Mouse (Mus musculus) liver, embryonic 15.5 days (tissue): ENCODE measurements around the gene Fat3. TPM values are rescaled to one million over a fixed set of nuclear protein-coding genes. Genes with fewer than 3 reads are reported as not detected.
A peak's percentile ranks its signal among the peaks of the same experiment; 100 is the strongest.

Experiments used
- ATAC-seq: fragments of 200-750 bp; cut with Nextera tagmentation; 2 replicates; pipeline ENCODE4 v1.8.0; 2017; ENCODE audit warnings: moderate number of reproducible peaks, mild to moderate bottlenecking, moderate library complexity; ENCODE audit not compliant: insufficient read depth
- H3K27ac ChIP-seq: fragments of 300-500 bp; sonication (generic); replicated peaks from 2 replicates; pipeline ENCODE4 v1.5.1; 2015; ENCODE audit warnings: mild to moderate bottlenecking, inconsistent platforms
- H3K27me3 ChIP-seq: fragments of 300-500 bp; sonication (generic); 2 replicates; pipeline ENCODE4 v1.6.1; 2015; ENCODE audit warnings: mild to moderate bottlenecking, inconsistent platforms
- H3K36me3 ChIP-seq: fragments of 300-500 bp; sonication (generic); replicated peaks from 2 replicates; pipeline ENCODE4 v1.6.1; 2015; ENCODE audit warnings: moderate library complexity, mild to moderate bottlenecking, inconsistent platforms
- H3K4me1 ChIP-seq: fragments of 300-500 bp; sonication (generic); replicated peaks from 2 replicates; pipeline ENCODE4 v1.6.1; 2015; ENCODE audit warnings: inconsistent platforms
- H3K4me2 ChIP-seq: fragments of 300-500 bp; sonication (generic); 2 replicates; pipeline ENCODE4 v1.6.1; 2015; ENCODE audit warnings: moderate library complexity, mild to moderate bottlenecking, inconsistent platforms
- H3K4me3 ChIP-seq: fragments of 300-500 bp; sonication (generic); replicated peaks from 2 replicates; pipeline ENCODE4 v1.5.1; 2015; ENCODE audit warnings: mild to moderate bottlenecking, inconsistent platforms
- H3K9ac ChIP-seq: fragments of 300-500 bp; sonication (generic); 2 replicates; pipeline ENCODE4 v1.6.1; 2015; ENCODE audit warnings: moderate library complexity, mild to moderate bottlenecking, inconsistent platforms
- H3K9me3 ChIP-seq: fragments of 300-500 bp; sonication (generic); replicated peaks from 2 replicates; pipeline ENCODE4 v1.6.1; 2016; ENCODE audit warnings: inconsistent platforms
- WGBS: fragments of 180-500 bp; shearing (Covaris S2); methylation state at CpG from one replicate; pipeline ENCODE4 v1.1.7; 2015; ENCODE audit warnings: mixed read lengths; ENCODE audit not compliant: insufficient replicate concordance; 5-methylcytosine and 5-hydroxymethylcytosine counted together
- polyA plus RNA-seq: library from polyadenylated mRNA; unstranded; fragments of >200 nt; fragmentation: Nextera tagmentation; extraction: Ambion mirVana; gene quantifications from 2 replicates; pipeline ENCODE4 v1.2.1, GENCODE M21; 2015

The Fat3 gene
- 0.06 and 0.07 TPM in 2 replicates for polyA plus RNA-seq

DNA sequence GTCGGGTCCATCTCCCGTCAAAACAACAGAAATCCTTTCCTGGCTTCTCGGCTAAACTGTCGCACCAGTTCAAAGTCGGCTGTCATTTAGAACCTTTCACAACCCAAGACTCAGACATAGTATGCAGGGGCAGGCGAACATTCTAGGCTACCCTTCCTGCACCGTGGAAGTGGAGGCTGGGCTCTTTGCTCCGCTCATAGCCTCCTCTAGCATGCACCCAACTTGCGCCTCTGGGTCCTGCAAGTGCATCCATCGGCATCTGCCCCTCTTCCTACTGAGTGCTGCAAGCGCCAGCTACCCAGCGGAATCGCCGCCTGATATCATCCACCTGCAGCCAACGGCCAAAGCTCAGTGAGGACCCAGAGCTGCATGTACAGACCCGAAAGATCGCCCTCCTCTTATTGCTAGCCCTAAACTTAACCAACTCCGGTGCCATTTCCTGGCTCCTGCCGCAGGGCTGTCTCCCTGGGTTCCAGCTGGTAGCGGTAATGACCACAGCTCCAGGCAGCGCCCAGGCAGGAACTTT lies at the start of gene Fat3:
TSS of gene Fat3 (minus strand) at position 100 of the 526 bp plus-strand sequence.
- peak within 1 kb of the TSS; percentile 40 for H3K4me3 ChIP-seq
- no peak for ATAC-seq

GRCm38 (mm10) chr9:16532884-16533283 lies 31.8 kb upstream of the Fat3 start:
- Histone ChIP-seq H3K4me3 (no peak overlapping the region), H3K9ac (no peak overlapping the region), H3K36me3 (no peaks in the 10 kb centered on the region), H3K9me3 (no peaks in the 10 kb centered on the region), H3K4me1 (no peaks in the 10 kb centered on the region), H3K27ac (no peak overlapping the region), H3K4me2 (no peak overlapping the region), H3K27me3 (no peaks in the 10 kb centered on the region)
- ATAC-seq = no peak
- WGBS = 23% methylated on average over 1 of the region's 1 CpGs

More for the DNA sequence above, at the start of gene Fat3:
- Histone ChIP-seq H3K27ac (no peak within 1 kb of the TSS), H3K9me3 (no peaks in the 10 kb centered on the region), H3K4me2 (peak within 1 kb of the TSS; percentile 67), H3K36me3 (no peaks in the 10 kb centered on the region), H3K27me3 (peaks cover 57% of the 10 kb centered on the region), H3K9ac (no peak within 1 kb of the TSS), H3K4me1 (no peaks in the 10 kb centered on the region; the same call in 1 of the 2 replicates)
- WGBS = 3% methylated on average over 21 of the region's 21 CpGs

GRCm38 (mm10) chr9:16517543-16517942 lies 16.5 kb upstream of the Fat3 start:
- Histone ChIP-seq H3K9ac (no peak overlapping the region), H3K27me3 (no peaks in the 10 kb centered on the region), H3K4me1 (no peaks in the 10 kb centered on the region), H3K4me2 (no peak overlapping the region), H3K27ac (no peak overlapping the region), H3K9me3 (no peaks in the 10 kb centered on the region), H3K36me3 (no peaks in the 10 kb centered on the region), H3K4me3 (no peak overlapping the region)
- WGBS = 53% methylated on average over 1 of the region's 1 CpGs
- no peak for ATAC-seq

GRCm38 (mm10) chr9:16512005-16512404 lies 10.9 kb upstream of the Fat3 start:
- 51% methylated on average over 1 of the region's 1 CpGs for WGBS

DNA sequence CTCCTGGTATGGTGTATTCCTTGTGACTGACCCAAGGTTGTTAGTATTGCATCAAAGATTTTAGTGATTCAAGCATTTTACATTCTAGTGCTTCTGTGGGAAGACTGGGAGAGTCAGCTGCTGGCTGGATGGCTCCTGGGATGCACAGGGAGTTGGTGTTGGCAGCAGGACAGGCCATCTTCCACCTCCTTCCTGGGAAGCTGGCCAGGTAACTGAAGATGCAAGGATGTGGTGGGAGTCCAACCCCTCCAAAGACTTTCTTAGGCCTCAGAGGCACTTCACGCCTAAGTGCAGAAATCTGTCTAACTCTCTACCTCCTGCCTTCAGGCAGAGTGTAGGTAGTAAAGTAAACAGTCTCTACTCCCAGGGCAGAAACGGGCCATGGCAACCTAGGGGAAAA lies 2.7 kb upstream of the Fat3 start:
- WGBS = 42% methylated on average over 2 of the region's 2 CpGs
- no peak overlapping the region for H3K4me2 ChIP-seq
- no peak overlapping the region for H3K4me3 ChIP-seq
- no peaks in the 10 kb centered on the region for H3K36me3 ChIP-seq
- no peaks in the 10 kb centered on the region for H3K9me3 ChIP-seq
- no peaks in the 10 kb centered on the region; the same call in 1 of the 2 replicates for H3K4me1 ChIP-seq
- H3K27me3 ChIP-seq = peaks cover 48% of the 10 kb centered on the region
- H3K27ac ChIP-seq = no peak overlapping the region
- no peak for ATAC-seq
- no peak overlapping the region for H3K9ac ChIP-seq

More at GRCm38 (mm10) chr9:16512005-16512404, 10.9 kb upstream of the Fat3 start:
- no peak overlapping the region for H3K4me2 ChIP-seq
- ATAC-seq = no peak
- H3K27ac ChIP-seq = no peak overlapping the region
- H3K4me1 ChIP-seq = no peaks in the 10 kb centered on the region
- no peaks in the 10 kb centered on the region for H3K27me3 ChIP-seq
- no peak overlapping the region for H3K9ac ChIP-seq
- H3K9me3 ChIP-seq = no peaks in the 10 kb centered on the region
- no peak overlapping the region for H3K4me3 ChIP-seq
- H3K36me3 ChIP-seq = no peaks in the 10 kb centered on the region

DNA sequence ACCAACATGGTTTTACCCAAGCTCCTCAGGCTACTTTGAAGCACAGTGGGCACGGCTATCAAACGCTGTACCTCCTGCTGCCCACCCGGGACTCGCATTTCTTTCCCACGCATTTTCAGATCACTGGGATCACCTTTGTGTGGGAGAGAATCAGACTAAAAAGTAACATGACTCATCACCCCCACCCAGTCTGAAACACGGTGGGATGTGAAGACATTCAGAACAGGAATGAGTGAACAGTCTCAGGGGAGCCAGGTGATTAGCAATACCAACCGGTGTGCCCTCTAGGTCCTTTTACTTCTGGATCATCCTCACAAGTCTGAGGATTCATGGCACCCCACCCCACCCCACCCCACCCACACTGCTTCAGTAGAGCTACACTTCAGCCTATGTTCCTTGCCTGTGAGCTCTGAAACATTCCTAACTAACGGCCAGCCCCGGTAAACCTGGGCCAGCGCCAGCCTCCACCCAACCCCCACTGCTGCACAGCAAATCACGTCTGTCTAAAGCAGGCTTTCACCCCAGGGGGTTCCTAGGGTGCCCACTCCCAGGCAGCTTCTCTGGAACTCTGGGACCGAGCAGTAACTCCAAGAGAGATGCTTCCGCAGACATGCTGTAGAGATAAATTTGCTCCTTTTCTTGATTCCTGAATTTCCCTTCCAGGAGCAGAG lies 1.7 kb upstream of the Fat3 start:
- ATAC-seq = no peak
- WGBS = 14% methylated on average over 13 of the region's 13 CpGs
- H3K36me3 ChIP-seq = no peaks in the 10 kb centered on the region
- peaks cover 56% of the 10 kb centered on the region for H3K27me3 ChIP-seq
- no peak overlapping the region for H3K4me3 ChIP-seq
- no peak overlapping the region for H3K9ac ChIP-seq
- no peaks in the 10 kb centered on the region for H3K9me3 ChIP-seq
- H3K4me1 ChIP-seq = no peaks in the 10 kb centered on the region; the same call in 1 of the 2 replicates
- H3K4me2 ChIP-seq = no peak overlapping the region; the same call in 1 of the 2 replicates
- H3K27ac ChIP-seq = no peak overlapping the region

DNA sequence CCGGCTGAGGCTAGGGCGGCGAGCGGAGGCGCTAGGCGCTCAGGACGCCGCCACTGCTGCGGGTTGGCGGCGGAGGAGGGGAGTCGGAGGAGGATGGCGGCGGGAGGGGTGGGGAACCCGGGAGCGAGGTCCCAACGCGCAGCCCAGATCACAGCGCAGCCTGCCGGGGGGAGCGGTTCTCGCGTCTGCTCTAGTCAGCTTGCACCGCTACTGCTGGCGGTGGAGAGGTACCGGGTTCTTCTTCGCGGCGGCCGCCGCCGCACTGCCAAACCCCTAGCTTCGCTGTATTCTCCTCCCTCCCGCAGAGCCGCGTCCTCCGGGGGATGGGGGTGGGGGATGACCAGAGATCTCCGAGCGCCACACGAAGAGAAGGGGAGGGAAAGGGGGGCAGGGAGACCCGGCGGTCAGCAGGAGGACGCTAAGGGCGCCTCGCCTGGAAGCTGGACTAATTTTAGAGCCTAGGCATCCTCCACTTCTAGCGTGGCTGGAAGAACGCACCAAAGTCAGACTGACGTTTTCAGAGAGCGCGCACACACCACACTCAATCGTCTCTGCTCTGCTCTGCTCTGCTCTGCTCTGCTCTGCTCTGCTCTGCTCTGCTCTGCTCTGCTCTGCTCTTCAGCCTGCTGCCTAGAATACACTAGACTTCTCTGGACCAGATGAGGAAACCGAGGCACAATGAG lies 1.0 kb upstream of the Fat3 start:
- no peak for ATAC-seq
- Histone ChIP-seq H3K9me3 (no peaks in the 10 kb centered on the region), H3K27me3 (peaks cover 57% of the 10 kb centered on the region), H3K4me3 (peak overlapping the region; percentile 40), H3K36me3 (no peaks in the 10 kb centered on the region), H3K27ac (no peak overlapping the region), H3K4me1 (no peaks in the 10 kb centered on the region; the same call in 1 of the 2 replicates), H3K4me2 (peak overlapping the region; percentile 67), H3K9ac (no peak overlapping the region)
- under 1% methylated on average over 47 of the region's 52 CpGs for WGBS

DNA sequence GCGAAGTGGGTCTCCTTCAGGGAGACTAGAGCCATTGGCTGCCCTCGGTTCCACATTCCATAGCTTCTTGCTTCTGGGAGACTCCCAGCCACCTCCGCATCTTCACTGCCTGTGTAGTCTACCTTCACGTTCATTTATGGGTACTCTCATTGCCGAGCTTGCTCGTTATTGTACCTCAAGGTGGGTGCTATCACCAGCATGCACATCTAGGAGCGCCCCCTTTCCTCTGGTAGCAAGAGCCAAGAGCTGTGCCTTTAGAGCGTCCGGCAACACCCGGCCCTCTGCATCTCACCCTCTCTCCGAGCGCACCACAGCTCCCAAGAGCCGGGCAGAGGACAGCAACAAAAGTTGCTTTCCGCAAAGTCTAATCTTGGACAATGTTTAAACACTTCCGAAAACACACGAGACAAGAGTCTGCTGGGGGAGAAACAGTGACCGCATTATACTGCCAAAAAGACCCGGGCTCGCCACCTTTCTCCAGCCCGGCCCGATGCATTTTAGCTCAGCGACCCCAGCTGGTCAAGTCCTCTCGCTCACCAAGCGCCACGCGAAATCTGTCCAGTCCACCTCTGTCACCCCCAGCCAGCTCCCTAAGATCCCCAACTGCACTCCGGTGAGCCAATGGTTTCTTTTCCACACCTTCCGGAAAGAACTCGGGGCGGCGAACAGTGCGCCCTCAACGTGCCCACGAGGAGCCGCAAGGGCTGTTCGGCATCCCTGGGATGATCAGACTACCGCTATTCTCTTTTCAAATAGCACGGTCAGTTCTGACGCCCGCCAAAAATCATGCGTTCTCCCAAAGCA lies 501 bp downstream of the Fat3 start:
- Histone ChIP-seq H3K4me2 (peak overlapping the region; percentile 67), H3K36me3 (no peaks in the 10 kb centered on the region), H3K4me1 (no peaks in the 10 kb centered on the region; the same call in 1 of the 2 replicates), H3K4me3 (peak overlapping the region; percentile 40), H3K27me3 (peaks cover 57% of the 10 kb centered on the region), H3K9me3 (no peaks in the 10 kb centered on the region), H3K9ac (no peak overlapping the region), H3K27ac (no peak overlapping the region)
- ATAC-seq = no peak; the same call in 1 of the 2 replicates
- 1% methylated on average over 41 of the region's 41 CpGs for WGBS

GRCm38 (mm10) chr9:16499621-16500381 lies 1.3 kb downstream of the Fat3 start:
- Histone ChIP-seq H3K9me3 (no peaks in the 10 kb centered on the region), H3K4me3 (peak overlapping the region; percentile 40), H3K27me3 (peaks cover 57% of the 10 kb centered on the region), H3K4me2 (peak overlapping the region; percentile 67), H3K4me1 (no peaks in the 10 kb centered on the region; the same call in 1 of the 2 replicates), H3K36me3 (no peaks in the 10 kb centered on the region), H3K27ac (no peak overlapping the region), H3K9ac (no peak overlapping the region)
- ATAC-seq = no peak
- under 1% methylated on average over 35 of the region's 35 CpGs for WGBS

DNA sequence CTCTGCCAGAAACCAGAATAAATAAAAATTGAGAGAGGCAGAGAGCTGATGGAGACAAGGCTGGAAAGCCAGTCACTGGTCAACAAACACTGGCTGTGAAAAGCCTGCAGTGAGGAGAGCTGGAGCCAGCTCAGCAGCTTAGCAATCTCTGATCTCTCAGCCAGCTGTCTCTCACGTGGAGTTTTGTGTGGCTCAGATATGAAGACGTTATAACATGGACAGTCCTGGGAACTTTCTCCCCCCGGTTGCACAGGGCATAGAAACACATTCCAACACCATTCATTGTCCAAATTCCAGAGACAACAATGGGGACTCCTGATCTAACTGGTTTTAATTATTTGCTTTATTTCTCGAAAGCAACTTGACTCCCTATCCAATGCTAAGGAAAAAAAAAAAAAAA lies 2.2 kb downstream of the Fat3 start:
- Histone ChIP-seq H3K4me2 (no peak overlapping the region), H3K27ac (no peak overlapping the region), H3K27me3 (peaks cover 53% of the 10 kb centered on the region), H3K4me1 (no peaks in the 10 kb centered on the region; the same call in 1 of the 2 replicates), H3K4me3 (no peak overlapping the region), H3K36me3 (no peaks in the 10 kb centered on the region), H3K9me3 (no peaks in the 10 kb centered on the region), H3K9ac (no peak overlapping the region)
- ATAC-seq = no peak
- WGBS = 13% methylated on average over 4 of the region's 4 CpGs
